9 mouse cellular contexts compared by ENCODE assay signal in genomic region chr3:94648755-94649590, GRCm38 (mm10). TPM values are rescaled to one million over a fixed set of nuclear protein-coding genes. Genes with fewer than 3 reads are reported as not detected.
DNase-seq lines count a peak whose midpoint lies in the region; ATAC-seq and TF ChIP-seq lines count a peak whose summit lies in the region.
"Had no signal": no experiment of that assay in that cellular context is flagged by ENCODE, and none has a peak within 500 bp of the region (broad histone marks: within the 10 kb centered on the region; RNA-seq: fewer than 3 reads in every experiment).

No protein-coding gene starts in this region.

- peaks cover 10% of the 10 kb centered on the region for H3K4me1 ChIP-seq in limb, embryonic 14.5 days (ENCODE audit: control insufficient read depth, insufficient read depth, low read length)
- H3K4me1 ChIP-seq in midbrain, postnatal 0 days (ENCODE audit: insufficient read depth, low read length) = no peaks in the 10 kb centered on the region

- H3K4me2 ChIP-seq in limb, embryonic 14.5 days (replicated peaks; ENCODE audit: low read depth, low read length, severe bottlenecking) = no peak overlapping the region
- no peak overlapping the region for H3K4me2 ChIP-seq in midbrain, postnatal 0 days (ENCODE audit: low read depth, low read length, poor library complexity, severe bottlenecking)

- peak overlapping the region; percentile 39; the same call in 1 of the 2 replicates for H3K27ac ChIP-seq in limb, embryonic 14.5 days (replicated peaks; ENCODE audit: low read depth, low read length)
- no peak overlapping the region for H3K27ac ChIP-seq in midbrain, postnatal 0 days (ENCODE audit: low read depth, low read length)

- no peaks in the 10 kb centered on the region for H3K36me3 ChIP-seq in limb, embryonic 14.5 days (ENCODE audit: control insufficient read depth, insufficient read depth, low read length)
- no peaks in the 10 kb centered on the region for H3K36me3 ChIP-seq in midbrain, postnatal 0 days (ENCODE audit: insufficient read depth, low read length)

- no peak overlapping the region for H3K4me3 ChIP-seq in limb, embryonic 14.5 days (replicated peaks; ENCODE audit: low read length)
- no peak overlapping the region for H3K4me3 ChIP-seq in midbrain, postnatal 0 days (ENCODE audit: low read depth, low read length)

- no peaks in the 10 kb centered on the region for H3K9me3 ChIP-seq in limb, embryonic 14.5 days (ENCODE audit: control insufficient read depth, low read length)
- H3K9me3 ChIP-seq in midbrain, postnatal 0 days (ENCODE audit: low read length) = no peaks in the 10 kb centered on the region

- peak; percentile 81 for ATAC-seq in limb, embryonic 14.5 days (ENCODE audit: low FRiP score, low read depth)
- no peak for ATAC-seq in midbrain, postnatal 0 days (ENCODE audit: low FRiP score)

- peak; percentile 61 to 81 for DNase-seq in adrenal gland, adult (ENCODE audit: inconsistent age in 2 of 2, low spot score in 1 of 2)
- DNase-seq in adrenal gland, postnatal 4 days (ENCODE audit: low spot score in 2 of 2) = no peak
- peak; percentile 17 for DNase-seq in right cerebral cortex, adult 2 months (ENCODE audit: low spot score in 2 of 2)
- no peak for DNase-seq in right cerebral cortex, postnatal 4 days
- DNase-seq in limb, embryonic 14.5 days (ENCODE audit: low spot score) = peak; percentile 34
- DNase-seq in midbrain, postnatal 0 days (ENCODE audit: low spot score) = peak; percentile 24
- no peak for DNase-seq in gastrocnemius, postnatal 4 days (ENCODE audit: low spot score in 2 of 2)
- no peak for DNase-seq in kidney, postnatal 36 days

- WGBS in limb, embryonic 14.5 days = 5% methylated on average over 6 of the region's 6 CpGs
- 46% methylated on average over 6 of the region's 6 CpGs for whole genome bisulfite sequencing in midbrain, postnatal 0 days

- no peaks in the 10 kb centered on the region for H3K27me3 ChIP-seq in limb, embryonic 14.5 days (ENCODE audit: control insufficient read depth, insufficient read depth, low read length)
- no peaks in the 10 kb centered on the region for H3K27me3 ChIP-seq in midbrain, postnatal 0 days (ENCODE audit: insufficient read depth, low read length)

- no peak overlapping the region for H3K9ac ChIP-seq in limb, embryonic 14.5 days (ENCODE audit: low read depth, low read length, severe bottlenecking)
- H3K9ac ChIP-seq in midbrain, postnatal 0 days (replicated peaks; ENCODE audit: low read length, poor library complexity, severe bottlenecking) = no peak overlapping the region

- no peak for TF ChIP-seq POLR2A in limb, embryonic 14.5 days (IDR thresholded peaks at IDR 0.05; ENCODE audit: borderline replicate concordance, extremely low read depth, insufficient read depth, insufficient read length)

- TF ChIP-seq CTCF in midbrain, postnatal 0 days (IDR thresholded peaks at IDR 0.05) = no peak

RNA-seq across cellular contexts. Expression of gene Gm10972, which starts 6.1 kb away (rescaled TPM):
- total RNA-seq in adrenal gland, postnatal 4 days (2021) = not detected
- polyA plus RNA-seq in limb, embryonic 14.5 days (2012; rRNA removed) = not detected in 2 replicates
- not detected in 2 replicates for polyA plus RNA-seq in limb, embryonic 14.5 days (2014; fragmentation: Nextera tagmentation; extraction: Ambion mirVana)
- total RNA-seq in midbrain, postnatal 0 days (2014; rRNA removed) = not detected in 2 replicates
- not detected in 2 replicates for polyA plus RNA-seq in midbrain, postnatal 0 days (2015; fragmentation: Nextera tagmentation; extraction: Ambion mirVana)
- total RNA-seq in gastrocnemius, postnatal 4 days (2021) = not detected
- polyA plus RNA-seq: cortical plate, adult 2 months had no signal

RNA-seq across cellular contexts. Expression of gene Tuft1, which starts 9.7 kb away (rescaled TPM):
- total RNA-seq in adrenal gland, postnatal 4 days (2021) = 10 to 100 TPM; 13.7 to 15.4 TPM
- 9.8 and 11.9 TPM in 2 replicates for polyA plus RNA-seq in limb, embryonic 14.5 days (2012; rRNA removed)
- 16.6 and 19.1 TPM in 2 replicates for polyA plus RNA-seq in limb, embryonic 14.5 days (2014; fragmentation: Nextera tagmentation; extraction: Ambion mirVana)
- 10.0 and 11.1 TPM in 2 replicates for total RNA-seq in midbrain, postnatal 0 days (2014; rRNA removed)
- polyA plus RNA-seq in midbrain, postnatal 0 days (2015; fragmentation: Nextera tagmentation; extraction: Ambion mirVana) = 5.9 and 6.3 TPM in 2 replicates
- total RNA-seq in gastrocnemius, postnatal 4 days (2021) = 1 to 10 TPM; 1.6 to 1.8 TPM

RNA-seq across cellular contexts. Expression of gene Selenbp2, which starts 44.4 kb away (rescaled TPM):
- 10 to 100 TPM in 1 of 2 experiments, 1 to 10 TPM in 1; 6.1 to 12.9 TPM for total RNA-seq in adrenal gland, postnatal 4 days (2021)
- 1.2 and 1.7 TPM in 2 replicates for polyA plus RNA-seq in limb, embryonic 14.5 days (2012; rRNA removed)
- 0.47 and 0.57 TPM in 2 replicates for polyA plus RNA-seq in limb, embryonic 14.5 days (2014; fragmentation: Nextera tagmentation; extraction: Ambion mirVana)
- total RNA-seq in midbrain, postnatal 0 days (2014; rRNA removed) = 0.94 and 1.4 TPM in 2 replicates
- 1.0 TPM in 1 of 2 replicates, not detected in the other for polyA plus RNA-seq in midbrain, postnatal 0 days (2015; fragmentation: Nextera tagmentation; extraction: Ambion mirVana)
- total RNA-seq in gastrocnemius, postnatal 4 days (2021) = 1 to 10 TPM; 1.6 to 2.4 TPM
- polyA plus RNA-seq: cortical plate, adult 2 months had no signal

Comparison
In these comparisons a context has a peak if more than half of its experiments do, and no peak if none do; other contexts are left out.
1. DNase-seq: peak in adrenal gland, adult (2 of 2), right cerebral cortex, adult 2 months (2 of 2), limb, embryonic 14.5 days (single experiment) and midbrain, postnatal 0 days (single experiment); none in adrenal gland, postnatal 4 days (0 of 2), right cerebral cortex, postnatal 4 days (single experiment), gastrocnemius, postnatal 4 days (0 of 2) and kidney, postnatal 36 days (0 of 2).